Mouse (Mus musculus): ENCODE measurements at regions not wholly inside any gene's neighbourhood (a gene's known extent, or its start where the extent isn't known, plus 50 kb on each side); places are given as distances from the start of the nearest gene placed in this dataset.

GRCm38 (mm10) chr1:35936362-35937093, 131.7 kb upstream of the Hs6st1 start:
- no peak for ATAC-seq

- ATAC-seq = no peak
Observed at GRCm38 (mm10) chr1:35940236-35940635, 128.0 kb upstream of the Hs6st1 start.

- no peak for ATAC-seq
Observed at GRCm38 (mm10) chr1:35941642-35942077, 126.5 kb upstream of the Hs6st1 start.

- ATAC-seq = no peak
Observed at GRCm38 (mm10) chr1:35942222-35942621, 126.0 kb upstream of the Hs6st1 start.

- no peak for ATAC-seq
Observed at GRCm38 (mm10) chr1:35943800-35944199, 124.4 kb upstream of the Hs6st1 start.

- no peak for ATAC-seq
Observed at GRCm38 (mm10) chr1:35944376-35944775, 123.8 kb upstream of the Hs6st1 start.

GRCm38 (mm10) chr1:35944849-35945248, 123.4 kb upstream of the Hs6st1 start:
- ATAC-seq = no peak

- ATAC-seq = no peak
Observed at GRCm38 (mm10) chr1:35945596-35945995, 122.6 kb upstream of the Hs6st1 start.

GRCm38 (mm10) chr1:35948104-35948503, 120.1 kb upstream of the Hs6st1 start:
- no peak for ATAC-seq

- no peak for ATAC-seq
Observed at GRCm38 (mm10) chr1:35951082-35951481, 117.1 kb upstream of the Hs6st1 start.

- ATAC-seq = no peak
Observed at GRCm38 (mm10) chr1:35953721-35954120, 114.5 kb upstream of the Hs6st1 start.

- no peak for ATAC-seq
Observed at GRCm38 (mm10) chr1:35957425-35958372, 110.5 kb upstream of the Hs6st1 start.

- ATAC-seq = no peak
Observed at GRCm38 (mm10) chr1:35959729-35960128, 108.5 kb upstream of the Hs6st1 start.

- no peak for ATAC-seq
Observed at GRCm38 (mm10) chr1:35960844-35961243, 107.4 kb upstream of the Hs6st1 start.

GRCm38 (mm10) chr1:35961923-35962322, 106.3 kb upstream of the Hs6st1 start:
- no peak for ATAC-seq

GRCm38 (mm10) chr1:35968489-35968888, 99.7 kb upstream of the Hs6st1 start:
- no peak for ATAC-seq

- ATAC-seq = no peak
Observed at GRCm38 (mm10) chr1:35971435-35972189, 96.6 kb upstream of the Hs6st1 start.

GRCm38 (mm10) chr1:35972190-35972584, 96.0 kb upstream of the Hs6st1 start:
- ATAC-seq = no peak

GRCm38 (mm10) chr1:35973386-35973785, 94.8 kb upstream of the Hs6st1 start:
- no peak for ATAC-seq

- ATAC-seq = no peak
Observed at GRCm38 (mm10) chr1:35975611-35976208, 92.5 kb upstream of the Hs6st1 start.

- no peak for ATAC-seq
Observed at GRCm38 (mm10) chr1:35976528-35976927, 91.7 kb upstream of the Hs6st1 start.

- ATAC-seq = no peak
Observed at GRCm38 (mm10) chr1:35978116-35978515, 90.1 kb upstream of the Hs6st1 start.

GRCm38 (mm10) chr1:35978766-35979165, 89.4 kb upstream of the Hs6st1 start:
- ATAC-seq = no peak
